Mouse (Mus musculus): ENCODE data around the gene Med21.

The Med21 gene

GRCm38 (mm10) chr6:146640068-146640965 is 2.0 kb upstream of the Med21 start:
- DNase-seq (ENCODE audit: low read depth), result no peak

- DNase-seq (ENCODE audit: low read depth), result no peak
Measured at GRCm38 (mm10) chr6:146640991-146641390, 1.4 kb upstream of the Med21 start.

- DNase-seq (ENCODE audit: low read depth), result no peak
Measured at GRCm38 (mm10) chr6:146641621-146642210, 631 bp upstream of the Med21 start.

- no peak for DNase-seq (ENCODE audit: low read depth)
Measured at GRCm38 (mm10) chr6:146643184-146643570, 830 bp downstream of the Med21 start.

- no peak for DNase-seq (ENCODE audit: low read depth)
Measured at GRCm38 (mm10) chr6:146650013-146650412, 7.7 kb downstream of the Med21 start.

- DNase-seq (ENCODE audit: low read depth), result no peak
Measured at GRCm38 (mm10) chr6:146651431-146651830, 9.1 kb downstream of the Med21 start.

- no peak for DNase-seq (ENCODE audit: low read depth)
Measured at GRCm38 (mm10) chr6:146653197-146653596, 10.8 kb downstream of the Med21 start.

- DNase-seq (ENCODE audit: low read depth), result no peak
Measured at GRCm38 (mm10) chr6:146660591-146660990, 18.2 kb downstream of the Med21 start.

GRCm38 (mm10) chr6:146661655-146662054 is 19.3 kb downstream of the Med21 start:
- no peak for DNase-seq (ENCODE audit: low read depth)

- DNase-seq (ENCODE audit: low read depth), result no peak
Measured at GRCm38 (mm10) chr6:146662679-146663078, 20.3 kb downstream of the Med21 start.

- DNase-seq (ENCODE audit: low read depth), result no peak
Measured at GRCm38 (mm10) chr6:146664116-146664515, 21.8 kb downstream of the Med21 start.

GRCm38 (mm10) chr6:146664917-146665316 is 22.6 kb downstream of the Med21 start:
- no peak for DNase-seq (ENCODE audit: low read depth)

- DNase-seq (ENCODE audit: low read depth), result no peak
Measured at GRCm38 (mm10) chr6:146665408-146665807, 23.1 kb downstream of the Med21 start.

GRCm38 (mm10) chr6:146666811-146667210 is 24.5 kb downstream of the Med21 start:
- no peak for DNase-seq (ENCODE audit: low read depth)

GRCm38 (mm10) chr6:146668606-146669005 is 26.3 kb downstream of the Med21 start:
- DNase-seq (ENCODE audit: low read depth), result no peak

- no peak for DNase-seq (ENCODE audit: low read depth)
Measured at GRCm38 (mm10) chr6:146670956-146671855, 28.9 kb downstream of the Med21 start.

- DNase-seq (ENCODE audit: low read depth), result no peak
Measured at GRCm38 (mm10) chr6:146672106-146672505, 29.8 kb downstream of the Med21 start.

- no peak for DNase-seq (ENCODE audit: low read depth)
Measured at GRCm38 (mm10) chr6:146673696-146674095, 31.3 kb downstream of the Med21 start.

- DNase-seq (ENCODE audit: low read depth), result no peak
Measured at GRCm38 (mm10) chr6:146674420-146674819, 32.1 kb downstream of the Med21 start.

GRCm38 (mm10) chr6:146674881-146675536 is 32.7 kb downstream of the Med21 start:
- peak; percentile 53 for DNase-seq (ENCODE audit: low read depth)

- no peak for DNase-seq (ENCODE audit: low read depth)
Measured at GRCm38 (mm10) chr6:146676904-146677303, 34.6 kb downstream of the Med21 start.

Data from fibroblast of lung, adult 2 months (primary cell).